Mouse (Mus musculus) cerebral cortex, adult 2 months (tissue): ENCODE measurements around the gene Kyat1.

Experiments
- WGBS: fragments of 180-500 bp; shearing (Covaris S2); methylation state at CpG from one replicate; pipeline ENCODE4 v1.1.7; 2018; 5-methylcytosine and 5-hydroxymethylcytosine counted together

Kyat1 gene

GRCm38 (mm10) chr2:30173541-30174240 lies 32.0 kb downstream of the Kyat1 start:
- WGBS = 93% methylated on average over 20 of the region's 20 CpGs

DNA sequence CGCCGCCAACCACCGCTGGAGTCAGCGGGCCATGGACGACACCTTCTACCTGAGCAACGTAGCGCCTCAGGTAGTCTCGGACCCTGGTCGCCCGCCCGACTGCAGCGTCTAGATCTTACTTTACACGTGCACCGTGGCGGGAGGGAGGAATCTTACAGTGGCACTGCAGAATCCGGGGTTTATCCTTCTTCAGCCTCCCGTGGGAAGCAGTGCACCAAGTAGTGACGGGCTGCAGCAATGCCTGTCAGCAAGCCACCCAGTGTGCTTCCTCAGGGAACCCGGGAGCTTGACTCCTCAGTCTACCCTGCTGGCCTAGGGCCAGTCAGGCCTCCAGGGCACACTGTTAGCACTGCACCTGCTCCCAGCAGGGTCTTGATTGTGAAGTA lies 33.7 kb downstream of the Kyat1 start:
- WGBS = 2% methylated on average over 19 of the region's 19 CpGs

- under 1% methylated on average over 75 of the region's 75 CpGs for WGBS
Observed at GRCm38 (mm10) chr2:30171371-30171996, 34.2 kb downstream of the Kyat1 start, which contains the start of gene Endog. Gene Endog (plus strand): TSS chr2:30171493.

- WGBS = 58% methylated on average over 4 of the region's 4 CpGs
Observed at GRCm38 (mm10) chr2:30166677-30167076, 39.0 kb downstream of the Kyat1 start.

GRCm38 (mm10) chr2:30164340-30164932 lies 41.2 kb downstream of the Kyat1 start:
- 73% methylated on average over 9 of the region's 9 CpGs for WGBS

GRCm38 (mm10) chr2:30159871-30160270 lies 45.8 kb downstream of the Kyat1 start:
- 89% methylated on average over 9 of the region's 10 CpGs for WGBS

DNA sequence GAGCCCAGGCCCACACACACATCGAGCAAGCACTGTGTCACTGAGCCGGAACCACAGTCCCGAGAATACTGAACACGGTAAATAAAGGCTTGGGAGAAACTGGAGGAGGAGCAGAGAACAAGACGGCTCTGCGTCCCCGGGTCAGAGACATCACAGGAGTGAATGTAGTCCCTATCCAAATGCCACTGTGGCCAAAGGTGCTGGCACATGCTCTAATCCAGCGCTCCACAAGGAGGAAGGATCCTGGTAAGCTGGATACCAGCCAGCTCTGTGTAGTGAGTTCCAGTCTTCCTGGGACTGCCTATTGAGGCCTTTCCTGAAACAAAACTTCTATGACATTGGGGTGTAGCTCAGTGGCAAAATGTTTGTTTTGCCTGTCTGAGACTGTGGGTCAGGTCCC lies 53.0 kb downstream of the Kyat1 start:
- WGBS = 53% methylated on average over 8 of the region's 8 CpGs

- WGBS = 75% methylated on average over 11 of the region's 11 CpGs
Observed at GRCm38 (mm10) chr2:30151840-30152239, 53.8 kb downstream of the Kyat1 start.

DNA sequence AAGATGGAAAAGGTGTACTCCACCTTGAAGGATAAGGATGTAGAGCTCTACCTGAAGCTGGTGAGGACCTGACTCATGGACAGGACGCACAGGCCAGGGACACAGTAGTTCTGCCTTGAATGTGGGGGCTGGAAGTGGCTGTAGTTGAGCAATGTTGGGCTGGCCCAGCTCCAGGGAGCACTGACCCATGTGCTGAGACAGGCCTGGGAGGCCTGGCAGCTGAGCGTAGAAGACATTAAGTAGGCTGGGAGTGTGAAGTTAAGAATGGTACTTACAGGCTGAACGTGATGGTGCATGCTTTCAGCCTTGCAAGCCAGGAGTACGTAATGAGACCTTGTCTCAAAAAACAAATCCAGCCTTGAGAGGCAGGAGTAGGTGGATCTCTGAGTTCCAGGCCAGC lies 58.2 kb downstream of the Kyat1 start:
- WGBS = 78% methylated on average over 4 of the region's 4 CpGs

DNA sequence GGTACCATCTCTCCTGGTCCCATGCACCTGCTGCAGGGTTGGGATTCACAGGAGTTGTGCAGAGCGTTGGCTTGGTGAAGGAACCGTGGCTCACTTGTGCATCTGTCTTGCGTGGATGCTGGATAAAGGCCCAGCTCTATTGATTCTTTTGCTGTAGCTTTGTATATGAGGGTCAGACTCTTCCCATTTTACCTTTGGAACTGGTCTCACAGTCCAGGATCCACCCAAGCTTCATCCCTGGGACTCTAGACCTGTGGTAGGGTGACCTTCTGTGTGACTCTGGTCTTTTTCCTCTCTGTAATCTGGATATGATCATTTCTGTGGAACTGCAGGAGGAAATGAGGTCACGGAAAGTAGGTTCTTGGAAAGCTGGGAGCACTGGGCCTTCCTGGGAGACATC lies 61.2 kb downstream of the Kyat1 start:
- WGBS = 85% methylated on average over 4 of the region's 4 CpGs

DNA sequence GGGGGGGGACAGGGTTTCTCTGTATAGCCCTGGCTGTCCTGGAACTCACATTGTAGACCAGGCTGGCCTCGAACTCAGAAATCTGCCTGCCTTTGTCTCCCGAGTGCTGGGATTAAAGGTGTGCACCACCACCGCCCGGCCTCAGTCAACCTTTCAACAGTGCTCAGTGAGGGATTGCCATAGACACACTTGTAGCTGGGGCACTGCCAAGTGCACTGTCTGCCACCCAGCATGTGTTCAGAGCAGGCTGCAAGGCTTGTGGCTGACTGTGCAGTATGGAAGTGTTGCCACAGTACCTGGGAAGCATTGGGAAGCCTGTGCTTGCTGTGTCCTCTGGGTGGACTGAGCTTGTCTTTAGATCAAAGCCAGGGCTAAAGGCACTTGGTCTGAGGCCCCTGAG lies 65.6 kb downstream of the Kyat1 start:
- 76% methylated on average over 4 of the region's 4 CpGs for WGBS

DNA sequence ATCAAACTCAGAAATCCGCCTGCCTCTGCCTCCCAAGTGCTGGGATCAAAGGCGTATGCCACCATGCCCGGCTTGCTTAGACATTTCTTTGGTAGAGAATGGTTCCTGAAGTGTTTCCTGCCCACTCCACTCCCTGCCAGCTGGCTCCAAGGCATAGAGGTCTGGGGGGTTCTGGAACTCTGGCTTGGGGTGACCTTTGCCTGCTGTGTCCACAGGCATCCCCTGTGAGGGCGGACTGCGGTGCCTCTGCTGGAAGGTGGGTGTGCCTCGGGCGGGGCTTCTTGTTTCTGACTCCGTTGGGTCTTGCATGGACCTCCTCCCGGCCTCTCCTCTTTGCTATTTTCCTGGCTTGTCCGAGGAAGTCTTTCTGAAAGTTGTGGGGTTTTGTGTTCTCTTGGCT lies 69.2 kb downstream of the Kyat1 start:
- 84% methylated on average over 10 of the region's 10 CpGs for WGBS
